Mouse (Mus musculus) erythroblast, embryonic 14.5 days (primary cell): Measurements from ENCODE around the gene Rnf157.

ENCODE experiments used
- GATA1 ChIP-seq: IDR thresholded peaks from 2 replicates; pipeline ENCODE4 v1.6.1; 2012; ENCODE audit warnings: low read length, inconsistent platforms, mixed read lengths
- TAL1 ChIP-seq: IDR thresholded peaks from 3 replicates; pipeline ENCODE4 v1.6.1; 2012; ENCODE audit warnings: low read length, inconsistent platforms, mixed read lengths

- no peak for TF ChIP-seq GATA1
- TF ChIP-seq TAL1: no peak
Measured at GRCm38 (mm10) chr11:116417054-116417453, 4.2 kb upstream of the Rnf157 start.
